Mouse (Mus musculus) T-helper 1 cell (primary cell): ENCODE measurements around the gene Hpcal1.
"Not testable (repeated sequence)": the region's sequence is repeated elsewhere in the genome, so short reads cannot be mapped to it uniquely, and the experiment has no call there.

Source experiments
- in situ Hi-C: fragments of 300-600 bp; cut with MboI, MseI; formaldehyde crosslinking; loops from one replicate; pipeline ENCODE4 v1.15.1; 2025; ENCODE audit warnings: high pct_unique_total_duplicates

Hpcal1 gene

GRCm38 (mm10) chr12:17736859-17737577, 46.4 kb downstream of the Hpcal1 start:
- in situ Hi-C loops = loop anchor here (5.0 kb wide), 1 partner anchor 45 kb away; the partner anchor contains the start of gene Hpcal1

- in situ Hi-C loops = loop anchor here (5.0 kb wide), 1 partner anchor 46 kb away; the partner anchor contains the start of gene Hpcal1
These were observed 47.2 kb downstream of the Hpcal1 start for GRCm38 (mm10) chr12:17737808-17738207.

GRCm38 (mm10) chr12:17738473-17738872, 47.8 kb downstream of the Hpcal1 start:
- in situ Hi-C loops = loop anchor here (5.0 kb wide), 1 partner anchor 46 kb away; the partner anchor contains the start of gene Hpcal1

- in situ Hi-C loops = no loop called here
These were observed 49.6 kb downstream of the Hpcal1 start for GRCm38 (mm10) chr12:17740226-17740625.

- in situ Hi-C loops = no loop called here
These were observed 51.1 kb downstream of the Hpcal1 start for GRCm38 (mm10) chr12:17741637-17742364.

- in situ Hi-C loops = no loop called here
These were observed 52.1 kb downstream of the Hpcal1 start for GRCm38 (mm10) chr12:17742571-17743321.

GRCm38 (mm10) chr12:17745431-17745830, 54.8 kb downstream of the Hpcal1 start:
- in situ Hi-C loops = no loop called here

GRCm38 (mm10) chr12:17746725-17747124, 56.1 kb downstream of the Hpcal1 start:
- in situ Hi-C loops = no loop called here

GRCm38 (mm10) chr12:17747191-17748154, 56.8 kb downstream of the Hpcal1 start:
- in situ Hi-C loops = no loop called here

- in situ Hi-C loops = no loop called here
These were observed 57.5 kb downstream of the Hpcal1 start for GRCm38 (mm10) chr12:17748155-17748529.

GRCm38 (mm10) chr12:17749784-17750183, 59.1 kb downstream of the Hpcal1 start:
- in situ Hi-C loops = no loop called here

GRCm38 (mm10) chr12:17750500-17750899, 59.8 kb downstream of the Hpcal1 start:
- in situ Hi-C loops = no loop called here

GRCm38 (mm10) chr12:17752828-17753227, 62.2 kb downstream of the Hpcal1 start:
- in situ Hi-C loops = no loop called here

GRCm38 (mm10) chr12:17754771-17755170, 64.1 kb downstream of the Hpcal1 start:
- in situ Hi-C loops = no loop called here

GRCm38 (mm10) chr12:17756891-17757290, 66.2 kb downstream of the Hpcal1 start:
- in situ Hi-C loops = no loop called here

- in situ Hi-C loops = no loop called here
These were observed 71.8 kb downstream of the Hpcal1 start for GRCm38 (mm10) chr12:17762286-17762933.

GRCm38 (mm10) chr12:17763054-17763453, 72.4 kb downstream of the Hpcal1 start:
- in situ Hi-C loops = no loop called here

GRCm38 (mm10) chr12:17764005-17764404, 73.3 kb downstream of the Hpcal1 start:
- in situ Hi-C loops = no loop called here

GRCm38 (mm10) chr12:17767567-17767966, 76.9 kb downstream of the Hpcal1 start:
- in situ Hi-C loops = not testable (repeated sequence)

GRCm38 (mm10) chr12:17769476-17770172, 79.0 kb downstream of the Hpcal1 start:
- in situ Hi-C loops = no loop called here
